Mouse (Mus musculus): ENCODE data around the gene Txn2.

GRCm38 (mm10) chr15:77904363-77904892 lies 24.4 kb downstream of the Txn2 start:
- TF ChIP-seq CTCF (IDR thresholded peaks at IDR 0.05; ENCODE audit: low read depth) (no peak), EP300 (IDR thresholded peaks at IDR 0.05; ENCODE audit: low read depth) (no peak)
